Mouse (Mus musculus) forebrain, embryonic 14.5 days (tissue): ENCODE measurements around the gene Vps9d1. TPM values are rescaled to one million over a fixed set of nuclear protein-coding genes. Genes with fewer than 3 reads are reported as not detected.
"Not testable (repeated sequence)": the region's sequence is repeated elsewhere in the genome, so short reads cannot be mapped to it uniquely, and the experiment has no call there.

ENCODE experiments used
- ATAC-seq: fragments of 200-750 bp; cut with Nextera tagmentation; 2 replicates; pipeline ENCODE4 v1.8.0; 2017; ENCODE audit warnings: mild to moderate bottlenecking, moderate library complexity
- DNase-seq: peaks from one replicate; pipeline ENCODE4 v3.0.0-alpha.2; 2015; ENCODE audit warnings: low spot score
- H3K27ac ChIP-seq: fragments of 300-500 bp; sonication (generic); 2 replicates; pipeline ENCODE4 v1.5.1; 2014; ENCODE audit warnings: low read depth, mild to moderate bottlenecking, control low read depth, low read length, moderate library complexity
- H3K27me3 ChIP-seq: fragments of 300-500 bp; sonication (generic); replicated peaks from 2 replicates; pipeline ENCODE4 v1.6.1; 2014; ENCODE audit warnings: low read length, control low read depth, mixed read lengths; ENCODE audit not compliant: control insufficient read depth, insufficient read depth
- H3K36me3 ChIP-seq: fragments of 300-500 bp; sonication (generic); 2 replicates; pipeline ENCODE4 v1.6.1; 2014; ENCODE audit warnings: low read length, control low read depth; ENCODE audit not compliant: control insufficient read depth, insufficient read depth
- H3K4me1 ChIP-seq: fragments of 300-500 bp; sonication (generic); 2 replicates; pipeline ENCODE4 v1.6.1; 2014; ENCODE audit warnings: antibody characterized with exemption, low read length, control low read depth; ENCODE audit not compliant: control insufficient read depth, insufficient read depth
- H3K4me2 ChIP-seq: fragments of 300-500 bp; sonication (generic); 2 replicates; pipeline ENCODE4 v1.6.1; 2014; ENCODE audit warnings: mild to moderate bottlenecking, control low read depth, low read length
- H3K4me3 ChIP-seq: fragments of 300-500 bp; sonication (generic); 2 replicates; pipeline ENCODE4 v1.5.1; 2014; ENCODE audit warnings: low read depth, low read length, control low read depth
- H3K9ac ChIP-seq: fragments of 300-500 bp; sonication (generic); 2 replicates; pipeline ENCODE4 v1.6.1; 2014; ENCODE audit warnings: mild to moderate bottlenecking, low read length, control low read depth, moderate library complexity
- H3K9me3 ChIP-seq: fragments of 300-500 bp; sonication (generic); replicated peaks from 2 replicates; pipeline ENCODE4 v1.6.1; 2016; ENCODE audit warnings: low read length, control low read depth, mixed read lengths; ENCODE audit not compliant: control insufficient read depth
- WGBS: fragments of 180-500 bp; shearing (Covaris S2); extraction: QIAGEN DNeasy Blood & Tissue Kit; methylation state at CpG from one replicate; pipeline ENCODE4 v1.1.7; 2014; 5-methylcytosine and 5-hydroxymethylcytosine counted together
- polyA plus RNA-seq: library from polyadenylated mRNA; unstranded; fragments of >200 nt; fragmentation: Nextera tagmentation; extraction: Ambion mirVana; gene quantifications from 2 replicates; pipeline ENCODE4 v1.2.1, GENCODE M21; 2014

The Vps9d1 gene
- polyA plus RNA-seq, 1 experiment from 2014 or later = 31.9 TPM

GRCm38 (mm10) chr8:123267926-123268656 is 13.9 kb upstream of the Vps9d1 start:
- DNase-seq = no peak
- 95% methylated on average over 14 of the region's 14 CpGs for WGBS
- H3K27me3 ChIP-seq = no peaks in the 10 kb centered on the region

DNA sequence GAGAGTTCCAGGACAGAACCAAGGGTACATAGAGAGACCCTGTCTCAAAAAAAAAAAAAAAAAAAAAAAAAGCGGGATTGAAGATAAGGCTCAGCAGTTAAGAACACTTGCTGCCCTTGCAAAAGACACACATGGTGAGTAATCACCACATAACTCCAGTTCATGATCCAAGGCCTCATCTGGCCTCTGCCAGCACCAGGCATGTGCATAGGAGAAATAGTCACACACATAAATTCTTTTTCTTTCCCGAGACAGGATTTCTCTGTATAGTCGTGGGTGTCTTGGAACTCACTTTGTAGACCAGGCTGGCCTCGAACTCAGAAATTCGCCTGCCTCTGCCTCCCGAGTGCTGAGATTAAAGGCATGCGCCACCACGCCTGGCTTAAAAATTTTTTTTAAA is 3.4 kb upstream of the Vps9d1 start:
- H3K27ac ChIP-seq, H3K27me3 ChIP-seq, ATAC-seq, H3K9me3 ChIP-seq, H3K9ac ChIP-seq, H3K4me3 ChIP-seq, H3K4me2 ChIP-seq, DNase-seq: not testable (repeated sequence)
- H3K4me1 ChIP-seq = peaks cover 14% of the 10 kb centered on the region
- 95% methylated on average over 8 of the region's 8 CpGs for WGBS
- peaks cover 59% of the 10 kb centered on the region for H3K36me3 ChIP-seq

More at GRCm38 (mm10) chr8:123267926-123268656, 13.9 kb upstream of the Vps9d1 start:
- ATAC-seq = no peak
- no peak overlapping the region for H3K27ac ChIP-seq
- H3K4me1 ChIP-seq = no peaks in the 10 kb centered on the region
- H3K9me3 ChIP-seq = no peaks in the 10 kb centered on the region
- peaks cover 78% of the 10 kb centered on the region for H3K36me3 ChIP-seq
- no peak overlapping the region for H3K4me2 ChIP-seq
- H3K9ac ChIP-seq = no peak overlapping the region
- H3K4me3 ChIP-seq = no peak overlapping the region

DNA sequence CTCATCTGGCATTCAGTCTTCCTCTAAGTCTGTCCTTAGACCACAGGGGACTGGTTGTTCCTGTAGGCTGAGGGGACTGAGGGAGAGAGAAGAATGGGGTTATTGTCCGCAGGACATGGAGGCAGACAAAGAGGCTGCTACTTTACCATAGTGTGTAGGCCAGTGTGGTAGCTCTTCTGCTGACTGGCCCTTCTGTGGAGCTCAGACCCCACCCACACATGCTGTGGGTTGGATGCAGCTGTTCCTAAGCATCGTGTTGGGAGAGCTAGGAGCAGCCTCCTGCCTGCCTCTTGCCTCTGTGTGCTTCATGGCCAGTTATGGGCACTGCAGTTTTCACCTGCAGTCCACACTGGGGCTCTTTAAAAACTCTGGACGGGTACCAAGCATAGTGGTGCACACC is 3.0 kb upstream of the Vps9d1 start:
- no peak for DNase-seq

GRCm38 (mm10) chr8:123255170-123255569 is 1.0 kb upstream of the Vps9d1 start:
- Histone ChIP-seq H3K9ac (peak overlapping the region; percentile 97), H3K27me3 (no peaks in the 10 kb centered on the region), H3K9me3 (no peaks in the 10 kb centered on the region), H3K4me3 (peak overlapping the region; percentile 98), H3K4me1 (peaks cover 14% of the 10 kb centered on the region), H3K36me3 (peaks cover 60% of the 10 kb centered on the region), H3K27ac (no peak overlapping the region), H3K4me2 (peak overlapping the region; percentile 97)
- ATAC-seq (no peak), DNase-seq (no peak)
- 76% methylated on average over 6 of the region's 6 CpGs for WGBS

More for the DNA sequence above, 3.0 kb upstream of the Vps9d1 start:
- ATAC-seq = no peak
- no peak overlapping the region for H3K4me3 ChIP-seq
- no peaks in the 10 kb centered on the region for H3K27me3 ChIP-seq
- peaks cover 14% of the 10 kb centered on the region for H3K4me1 ChIP-seq
- no peaks in the 10 kb centered on the region for H3K9me3 ChIP-seq
- peaks cover 58% of the 10 kb centered on the region for H3K36me3 ChIP-seq
- H3K27ac ChIP-seq = no peak overlapping the region
- no peak overlapping the region for H3K9ac ChIP-seq
- no peak overlapping the region for H3K4me2 ChIP-seq
- WGBS = 77% methylated on average over 3 of the region's 3 CpGs

GRCm38 (mm10) chr8:123253451-123254098 is 573 bp downstream of the Vps9d1 start:
- H3K36me3 ChIP-seq = peaks cover 60% of the 10 kb centered on the region
- H3K4me1 ChIP-seq = peaks cover 14% of the 10 kb centered on the region
- H3K27ac ChIP-seq = peak overlapping the region; percentile 86
- no peaks in the 10 kb centered on the region for H3K27me3 ChIP-seq
- H3K9ac ChIP-seq = peak overlapping the region; percentile 97
- peak overlapping the region; percentile 98 for H3K4me3 ChIP-seq
- ATAC-seq (peak; percentile 71), DNase-seq (peak; percentile 41)
- WGBS = 0% methylated on average over 39 of the region's 40 CpGs
- H3K9me3 ChIP-seq = no peaks in the 10 kb centered on the region
- H3K4me2 ChIP-seq = peak overlapping the region; percentile 97

GRCm38 (mm10) chr8:123252925-123253324 is 1.2 kb downstream of the Vps9d1 start:
- Histone ChIP-seq H3K4me3 (peak overlapping the region; percentile 98), H3K27ac (no peak overlapping the region)

DNA sequence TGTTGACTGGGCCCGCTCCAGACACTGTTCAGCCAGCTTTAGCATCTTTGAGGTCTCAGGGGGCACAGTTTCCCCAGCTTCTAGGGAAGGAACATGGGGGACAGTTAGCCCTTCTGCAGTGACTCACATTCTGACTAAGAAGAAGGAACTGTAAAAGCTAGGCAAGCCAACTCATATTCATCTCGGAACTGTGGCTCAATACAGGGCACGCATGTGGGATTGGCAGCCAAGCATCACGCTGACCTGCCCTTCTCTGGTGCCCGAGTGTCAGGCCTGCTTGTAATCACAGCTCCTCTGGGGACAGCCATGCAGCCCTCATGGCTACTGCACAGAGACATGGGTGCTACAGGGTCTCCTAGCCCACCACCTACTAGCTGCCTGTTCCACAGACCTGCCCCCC is 3.2 kb downstream of the Vps9d1 start:
- no peaks in the 10 kb centered on the region for H3K27me3 ChIP-seq
- 95% methylated on average over 5 of the region's 5 CpGs for WGBS
- H3K36me3 ChIP-seq = peaks cover 63% of the 10 kb centered on the region
- no peak overlapping the region for H3K4me2 ChIP-seq
- ATAC-seq = no peak
- H3K9ac ChIP-seq = no peak overlapping the region; the same call in 1 of the 2 replicates
- no peak overlapping the region for H3K4me3 ChIP-seq
- no peaks in the 10 kb centered on the region for H3K9me3 ChIP-seq
- H3K4me1 ChIP-seq = peaks cover 14% of the 10 kb centered on the region
- no peak for DNase-seq
- H3K27ac ChIP-seq = no peak overlapping the region

More at GRCm38 (mm10) chr8:123252925-123253324, 1.2 kb downstream of the Vps9d1 start:
- DNase-seq = no peak
- ATAC-seq = no peak
- no peaks in the 10 kb centered on the region for H3K27me3 ChIP-seq
- H3K36me3 ChIP-seq = peaks cover 60% of the 10 kb centered on the region
- peaks cover 14% of the 10 kb centered on the region for H3K4me1 ChIP-seq
- no peaks in the 10 kb centered on the region for H3K9me3 ChIP-seq
- H3K4me2 ChIP-seq = peak overlapping the region; percentile 97
- 63% methylated on average over 4 of the region's 4 CpGs for WGBS
- H3K9ac ChIP-seq = peak overlapping the region; percentile 97

- no peaks in the 10 kb centered on the region for H3K27me3 ChIP-seq
- peaks cover 83% of the 10 kb centered on the region for H3K36me3 ChIP-seq
- H3K27ac ChIP-seq = no peak overlapping the region
- peaks cover 7% of the 10 kb centered on the region for H3K4me1 ChIP-seq
- no peak overlapping the region for H3K4me2 ChIP-seq
- no peaks in the 10 kb centered on the region for H3K9me3 ChIP-seq
- WGBS = 90% methylated on average over 8 of the region's 8 CpGs
- H3K4me3 ChIP-seq = no peak overlapping the region
- DNase-seq = no peak
- H3K9ac ChIP-seq = no peak overlapping the region
- ATAC-seq = no peak
Observed at GRCm38 (mm10) chr8:123248596-123248995, 5.6 kb downstream of the Vps9d1 start.

- Histone ChIP-seq H3K27ac (no peak overlapping the region), H3K36me3 (peaks cover 91% of the 10 kb centered on the region), H3K4me3 (no peak overlapping the region), H3K4me1 (peaks cover under 1% of the 10 kb centered on the region), H3K9ac (no peak overlapping the region), H3K9me3 (no peaks in the 10 kb centered on the region), H3K4me2 (no peak overlapping the region), H3K27me3 (no peaks in the 10 kb centered on the region)
- 96% methylated on average over 6 of the region's 6 CpGs for WGBS
- DNase-seq (no peak), ATAC-seq (no peak)
Observed at GRCm38 (mm10) chr8:123247748-123248147, 6.4 kb downstream of the Vps9d1 start.
